Mouse (Mus musculus): ENCODE results near the gene Abhd12b. TPM values are rescaled to one million over a fixed set of nuclear protein-coding genes. Genes with fewer than 3 reads are reported as not detected.
"Not testable (repeated sequence)": the region's sequence is repeated elsewhere in the genome, so short reads cannot be mapped to it uniquely, and the experiment has no call there.

The Abhd12b gene
- polyA plus RNA-seq, 1 experiment from 2014 or later, result not detected

DNA sequence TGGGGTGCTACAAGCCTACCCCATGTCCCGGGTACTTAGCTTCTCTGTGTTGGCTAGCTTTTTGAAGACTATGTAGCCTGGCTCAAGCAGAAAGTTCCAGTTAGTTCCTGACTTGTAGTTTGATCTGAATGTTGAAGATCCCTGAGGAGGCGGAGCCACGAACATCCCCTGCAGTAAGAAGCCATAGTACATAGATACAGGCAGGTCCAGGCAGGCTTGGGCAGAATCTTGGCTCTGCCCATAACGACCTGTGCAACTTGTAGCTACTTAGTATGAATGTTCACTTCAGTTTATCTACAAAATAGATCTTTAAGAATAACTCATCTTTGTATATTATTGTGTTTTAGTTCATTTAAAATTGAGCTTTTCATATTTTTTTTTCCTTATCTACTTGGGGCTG lies 14.0 kb downstream of the Abhd12b start:
- WGBS, result 83% methylated on average over 4 of the region's 4 CpGs
- Histone ChIP-seq H3K27me3 (ENCODE audit: control insufficient read depth, insufficient read depth, low read length) (no peaks in the 10 kb centered on the region), H3K27ac (ENCODE audit: low read depth, low read length) (no peak overlapping the region), H3K9me3 (ENCODE audit: control insufficient read depth, low read length) (no peaks in the 10 kb centered on the region), H3K4me1 (ENCODE audit: control insufficient read depth, insufficient read depth, low read length) (no peaks in the 10 kb centered on the region), H3K4me2 (replicated peaks; ENCODE audit: low read depth, low read length) (no peak overlapping the region), H3K36me3 (ENCODE audit: control insufficient read depth, insufficient read depth, low read length) (no peaks in the 10 kb centered on the region), H3K4me3 (ENCODE audit: low read length) (no peak overlapping the region), H3K9ac (ENCODE audit: low read depth, low read length) (no peak overlapping the region)
- ATAC-seq (ENCODE audit: low FRiP score, low TSS enrichment), result no peak

DNA sequence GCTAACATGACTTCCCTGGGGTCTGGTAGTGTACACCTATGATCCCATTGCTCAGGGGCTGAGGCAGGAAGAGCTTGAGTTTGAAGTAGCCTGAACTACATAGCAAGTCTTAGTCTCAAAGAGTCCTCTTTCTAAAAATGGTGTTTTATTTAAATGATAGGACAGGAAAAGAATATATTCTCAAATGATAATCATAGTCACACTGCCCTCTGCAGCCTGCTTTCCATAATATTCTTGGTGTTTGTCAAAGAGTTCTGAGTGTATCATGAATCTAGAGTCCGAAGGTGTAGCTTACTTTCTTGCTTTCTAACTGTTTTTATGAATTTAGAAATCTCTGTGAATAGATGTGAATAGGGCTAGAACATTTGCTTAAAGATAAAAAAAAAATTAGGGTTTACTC lies 16.0 kb downstream of the Abhd12b start:
- no peaks in the 10 kb centered on the region for H3K36me3 ChIP-seq (ENCODE audit: control insufficient read depth, insufficient read depth, low read length)
- no peak for ATAC-seq (ENCODE audit: low FRiP score, low TSS enrichment)
- WGBS, result 85% methylated on average over 1 of the region's 1 CpGs
- no peak overlapping the region for H3K27ac ChIP-seq (ENCODE audit: low read depth, low read length)
- H3K4me2 ChIP-seq (replicated peaks; ENCODE audit: low read depth, low read length), result no peak overlapping the region
- no peaks in the 10 kb centered on the region for H3K4me1 ChIP-seq (ENCODE audit: control insufficient read depth, insufficient read depth, low read length)
- no peaks in the 10 kb centered on the region for H3K9me3 ChIP-seq (ENCODE audit: control insufficient read depth, low read length)
- no peak overlapping the region for H3K9ac ChIP-seq (ENCODE audit: low read depth, low read length)
- H3K4me3 ChIP-seq (ENCODE audit: low read length), result no peak overlapping the region
- H3K27me3 ChIP-seq (ENCODE audit: control insufficient read depth, insufficient read depth, low read length), result no peaks in the 10 kb centered on the region

DNA sequence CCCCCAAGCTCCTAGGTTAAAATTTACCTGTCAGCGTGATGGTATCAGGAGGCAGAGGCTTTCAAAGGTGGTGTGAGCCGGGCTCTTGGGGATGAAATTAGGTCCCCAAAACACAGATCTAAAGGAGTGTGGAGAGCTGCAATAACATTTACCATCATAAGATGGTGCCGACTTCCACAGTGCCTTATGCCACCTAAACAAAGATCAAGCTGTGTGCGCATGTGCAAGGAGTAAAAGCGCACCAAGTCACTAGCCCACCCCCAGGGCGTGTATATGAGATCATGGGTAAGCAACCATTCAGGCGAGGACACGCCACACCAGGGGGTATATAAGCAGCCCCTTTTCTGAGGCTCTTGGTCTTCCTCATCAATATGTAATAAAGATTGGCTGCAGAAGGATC lies 29.6 kb downstream of the Abhd12b start:
- H3K4me1 ChIP-seq (ENCODE audit: control insufficient read depth, insufficient read depth, low read length); H3K4me2 ChIP-seq (replicated peaks; ENCODE audit: low read depth, low read length); H3K27ac ChIP-seq (ENCODE audit: low read depth, low read length); H3K27me3 ChIP-seq (ENCODE audit: control insufficient read depth, insufficient read depth, low read length); ATAC-seq (ENCODE audit: low FRiP score, low TSS enrichment); H3K36me3 ChIP-seq (ENCODE audit: control insufficient read depth, insufficient read depth, low read length); H3K4me3 ChIP-seq (ENCODE audit: low read length); H3K9me3 ChIP-seq (ENCODE audit: control insufficient read depth, low read length); H3K9ac ChIP-seq (ENCODE audit: low read depth, low read length): not testable (repeated sequence)
- 94% methylated on average over 8 of the region's 8 CpGs for WGBS

DNA sequence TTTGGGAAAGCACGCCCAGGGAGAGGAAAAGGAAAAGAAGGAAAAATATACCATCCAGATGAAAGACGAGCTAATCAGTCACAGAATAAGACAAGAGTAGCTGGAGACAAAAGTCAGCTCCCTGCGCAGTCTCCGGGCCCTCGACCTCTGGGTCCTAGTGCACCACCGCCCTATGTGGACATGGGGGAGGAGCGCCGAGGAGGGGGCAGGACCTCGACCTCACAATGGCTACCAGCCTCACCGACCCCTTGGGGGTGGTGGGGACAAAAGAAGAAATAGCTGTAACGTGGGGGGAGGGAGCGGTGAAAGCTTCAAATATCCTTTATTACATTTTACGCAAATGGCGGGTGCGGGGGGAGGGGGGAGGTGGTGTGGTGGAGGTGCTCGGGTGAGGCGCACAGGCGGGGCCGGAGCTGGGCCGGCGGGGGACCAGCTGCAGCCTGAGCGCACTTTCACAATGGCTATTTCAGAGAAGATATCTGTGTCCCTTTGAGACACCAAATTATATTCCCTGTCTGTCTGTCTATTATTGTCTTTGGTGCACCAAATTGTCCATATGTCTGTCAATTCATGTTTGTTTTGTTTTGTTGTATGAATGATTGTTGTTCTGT lies 30.3 kb downstream of the Abhd12b start:
- H3K27me3 ChIP-seq (ENCODE audit: control insufficient read depth, insufficient read depth, low read length), result no peaks in the 10 kb centered on the region
- 86% methylated on average over 22 of the region's 22 CpGs for WGBS
- H3K4me2 ChIP-seq (replicated peaks; ENCODE audit: low read depth, low read length), result no peak overlapping the region
- H3K36me3 ChIP-seq (ENCODE audit: control insufficient read depth, insufficient read depth, low read length), result no peaks in the 10 kb centered on the region
- peaks cover 8% of the 10 kb centered on the region for H3K9me3 ChIP-seq (ENCODE audit: control insufficient read depth, low read length)
- no peak overlapping the region for H3K27ac ChIP-seq (ENCODE audit: low read depth, low read length)
- no peak overlapping the region for H3K9ac ChIP-seq (ENCODE audit: low read depth, low read length)
- no peak for ATAC-seq (ENCODE audit: low FRiP score, low TSS enrichment)
- no peak overlapping the region for H3K4me3 ChIP-seq (ENCODE audit: low read length)
- no peaks in the 10 kb centered on the region for H3K4me1 ChIP-seq (ENCODE audit: control insufficient read depth, insufficient read depth, low read length)

DNA sequence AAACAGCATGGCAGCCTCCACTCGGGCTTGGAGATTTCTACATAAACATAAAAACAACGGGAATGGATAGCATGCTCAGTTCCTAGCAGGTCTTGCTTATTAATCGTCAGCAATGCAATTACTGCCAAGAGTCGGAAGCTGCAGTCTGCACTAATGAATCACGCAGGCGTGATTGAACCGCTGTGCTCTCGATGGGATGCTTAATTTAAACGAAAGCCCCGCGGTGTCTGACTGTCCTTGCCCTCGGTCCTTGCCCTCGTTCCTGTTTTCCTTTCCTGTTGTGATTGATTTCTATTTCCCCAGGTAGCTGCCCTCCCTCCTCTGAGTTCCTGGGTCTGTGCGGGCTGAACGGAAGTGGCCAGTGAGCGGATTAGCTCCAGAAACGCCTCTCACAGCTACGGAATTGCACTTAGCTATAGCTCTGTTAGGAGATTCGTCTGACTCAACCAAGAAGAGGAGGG lies 38.4 kb downstream of the Abhd12b start:
- H3K4me3 ChIP-seq (ENCODE audit: low read length), result peak overlapping the region; percentile 38
- ATAC-seq (ENCODE audit: low FRiP score, low TSS enrichment), result no peak
- no peaks in the 10 kb centered on the region for H3K9me3 ChIP-seq (ENCODE audit: control insufficient read depth, low read length)
- WGBS, result 18% methylated on average over 19 of the region's 19 CpGs
- peaks cover 5% of the 10 kb centered on the region; the same call in 1 of the 2 replicates for H3K4me1 ChIP-seq (ENCODE audit: control insufficient read depth, insufficient read depth, low read length)
- H3K27ac ChIP-seq (ENCODE audit: low read depth, low read length), result no peak overlapping the region
- peak overlapping the region; percentile 47 for H3K4me2 ChIP-seq (replicated peaks; ENCODE audit: low read depth, low read length)
- peaks cover under 1% of the 10 kb centered on the region; the same call in 1 of the 2 replicates for H3K36me3 ChIP-seq (ENCODE audit: control insufficient read depth, insufficient read depth, low read length)
- 0 out of 2 replicates have a peak overlapping the region, but pooled peaks have one; percentile 7 for H3K9ac ChIP-seq (ENCODE audit: low read depth, low read length)
- H3K27me3 ChIP-seq (ENCODE audit: control insufficient read depth, insufficient read depth, low read length), result no peaks in the 10 kb centered on the region

DNA sequence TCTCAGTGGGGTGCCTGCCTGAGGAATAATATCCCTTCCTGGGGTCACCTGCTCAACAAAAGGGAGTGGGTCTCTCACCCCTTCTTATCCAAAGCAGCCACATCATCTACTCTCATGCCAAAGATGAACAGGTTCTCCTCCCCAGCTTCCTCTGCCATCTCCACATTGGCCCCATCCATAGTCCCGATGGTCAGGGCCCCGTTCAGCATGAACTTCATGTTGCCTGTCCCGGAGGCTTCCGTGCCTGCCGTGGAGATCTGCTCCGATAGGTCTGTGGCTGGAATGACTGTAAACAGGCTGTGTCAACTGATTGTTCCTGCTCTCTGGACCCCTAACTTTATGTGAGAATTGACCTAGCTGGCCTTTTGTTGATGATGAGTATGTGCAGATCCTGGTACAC lies 41.5 kb downstream of the Abhd12b start:
- peaks cover 4% of the 10 kb centered on the region; the same call in 1 of the 2 replicates for H3K36me3 ChIP-seq (ENCODE audit: control insufficient read depth, insufficient read depth, low read length)

DNA sequence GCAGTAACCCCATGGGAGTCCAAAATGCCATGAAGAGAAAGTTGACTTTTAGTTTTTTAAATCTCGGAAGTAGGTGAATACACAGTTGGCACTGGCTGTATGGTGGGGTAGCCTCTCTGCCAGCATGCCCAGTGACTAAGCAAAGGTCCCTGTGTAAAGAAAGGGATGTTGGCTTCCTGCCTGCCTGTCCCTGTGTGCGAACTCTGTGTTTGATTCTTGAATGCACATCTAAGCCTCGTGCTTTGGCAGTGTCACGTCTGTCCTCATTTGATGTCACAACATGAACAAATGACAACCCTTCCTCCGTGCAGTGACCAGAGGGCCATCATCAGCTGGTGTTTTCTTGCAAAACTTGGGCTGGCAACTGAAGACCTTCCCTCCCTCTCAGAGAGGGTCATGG lies 42.4 kb downstream of the Abhd12b start:
- Histone ChIP-seq H3K27me3 (ENCODE audit: control insufficient read depth, insufficient read depth, low read length) (no peaks in the 10 kb centered on the region), H3K9me3 (ENCODE audit: control insufficient read depth, low read length) (no peaks in the 10 kb centered on the region)
- WGBS, result 91% methylated on average over 5 of the region's 5 CpGs

More for the DNA sequence above, 41.5 kb downstream of the Abhd12b start:
- Histone ChIP-seq H3K4me3 (ENCODE audit: low read length) (no peak overlapping the region), H3K4me2 (replicated peaks; ENCODE audit: low read depth, low read length) (no peak overlapping the region), H3K27ac (ENCODE audit: low read depth, low read length) (no peak overlapping the region), H3K27me3 (ENCODE audit: control insufficient read depth, insufficient read depth, low read length) (no peaks in the 10 kb centered on the region), H3K9me3 (ENCODE audit: control insufficient read depth, low read length) (no peaks in the 10 kb centered on the region), H3K4me1 (ENCODE audit: control insufficient read depth, insufficient read depth, low read length) (peaks cover 5% of the 10 kb centered on the region; the same call in 1 of the 2 replicates), H3K9ac (ENCODE audit: low read depth, low read length) (no peak overlapping the region)
- 96% methylated on average over 6 of the region's 6 CpGs for WGBS
- no peak for ATAC-seq (ENCODE audit: low FRiP score, low TSS enrichment)

DNA sequence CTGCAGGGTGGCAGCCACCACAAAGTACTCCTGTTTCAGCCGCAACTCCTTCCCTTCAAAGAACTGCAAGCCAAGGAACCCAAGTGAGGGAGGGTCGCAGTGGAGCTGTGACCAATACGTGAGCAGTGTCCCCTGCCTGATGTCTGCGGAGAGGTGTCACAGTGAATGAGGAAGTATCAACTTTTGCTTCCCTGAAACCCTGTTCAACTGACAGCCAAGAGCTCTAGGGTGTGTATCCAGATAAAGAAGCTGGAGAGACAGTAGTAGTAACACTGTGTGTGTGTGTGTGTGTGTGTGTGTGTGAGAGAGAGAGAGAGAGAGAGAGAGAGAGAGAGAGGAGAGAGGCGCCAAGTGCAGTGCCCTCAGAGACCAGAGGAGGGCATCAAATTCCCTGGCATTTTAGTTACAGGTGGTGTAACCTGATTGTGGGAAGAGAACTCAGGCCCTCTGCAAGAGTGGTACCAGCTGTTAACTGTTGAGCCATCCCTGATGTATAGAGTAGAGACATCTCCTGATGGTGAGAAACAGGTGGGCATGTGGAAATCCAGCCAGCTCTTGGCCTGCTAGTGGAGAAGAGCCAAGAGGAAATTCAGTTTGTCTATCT lies 48.1 kb downstream of the Abhd12b start:
- no peaks in the 10 kb centered on the region for H3K27me3 ChIP-seq (ENCODE audit: control insufficient read depth, insufficient read depth, low read length)
- H3K9ac ChIP-seq (ENCODE audit: low read depth, low read length), result no peak overlapping the region
- 77% methylated on average over 5 of the region's 5 CpGs for WGBS
- no peaks in the 10 kb centered on the region for H3K9me3 ChIP-seq (ENCODE audit: control insufficient read depth, low read length)
- no peak overlapping the region for H3K27ac ChIP-seq (ENCODE audit: low read depth, low read length)
- H3K4me3 ChIP-seq (ENCODE audit: low read length), result no peak overlapping the region
- peaks cover 4% of the 10 kb centered on the region; the same call in 1 of the 2 replicates for H3K36me3 ChIP-seq (ENCODE audit: control insufficient read depth, insufficient read depth, low read length)
- ATAC-seq (ENCODE audit: low FRiP score, low TSS enrichment), result no peak
- no peak overlapping the region for H3K4me2 ChIP-seq (replicated peaks; ENCODE audit: low read depth, low read length)
- H3K4me1 ChIP-seq (ENCODE audit: control insufficient read depth, insufficient read depth, low read length), result no peaks in the 10 kb centered on the region

More for the DNA sequence above, 42.4 kb downstream of the Abhd12b start:
- no peak overlapping the region for H3K4me3 ChIP-seq (ENCODE audit: low read length)
- no peak overlapping the region for H3K4me2 ChIP-seq (replicated peaks; ENCODE audit: low read depth, low read length)
- no peak for ATAC-seq (ENCODE audit: low FRiP score, low TSS enrichment)
- H3K27ac ChIP-seq (ENCODE audit: low read depth, low read length), result no peak overlapping the region
- no peak overlapping the region for H3K9ac ChIP-seq (ENCODE audit: low read depth, low read length)
- peaks cover 5% of the 10 kb centered on the region; the same call in 1 of the 2 replicates for H3K4me1 ChIP-seq (ENCODE audit: control insufficient read depth, insufficient read depth, low read length)
- H3K36me3 ChIP-seq (ENCODE audit: control insufficient read depth, insufficient read depth, low read length), result peaks cover 4% of the 10 kb centered on the region; the same call in 1 of the 2 replicates

DNA sequence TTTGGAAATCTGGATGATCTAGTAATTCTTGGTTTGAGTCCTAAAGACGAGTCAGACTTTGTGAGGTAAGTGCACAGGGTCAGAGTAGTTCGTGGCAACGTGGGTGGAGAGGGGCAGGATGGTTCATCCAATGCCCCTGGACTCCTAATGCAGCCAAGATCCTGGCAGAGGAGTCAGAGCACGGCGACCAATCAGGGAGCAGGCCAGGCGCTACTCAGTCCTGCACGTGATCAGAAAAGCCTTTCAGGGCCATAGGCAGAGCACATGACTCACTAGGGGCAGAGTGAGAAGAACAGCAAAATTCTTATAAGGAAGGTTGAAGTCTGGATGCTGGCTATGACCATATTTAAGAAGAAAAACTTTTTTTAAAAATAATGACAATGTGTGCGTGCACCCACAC lies 50.5 kb downstream of the Abhd12b start:
- Histone ChIP-seq H3K9me3 (ENCODE audit: control insufficient read depth, low read length) (no peaks in the 10 kb centered on the region), H3K9ac (ENCODE audit: low read depth, low read length) (no peak overlapping the region), H3K4me1 (ENCODE audit: control insufficient read depth, insufficient read depth, low read length) (no peaks in the 10 kb centered on the region), H3K27me3 (ENCODE audit: control insufficient read depth, insufficient read depth, low read length) (no peaks in the 10 kb centered on the region), H3K4me2 (replicated peaks; ENCODE audit: low read depth, low read length) (no peak overlapping the region), H3K36me3 (ENCODE audit: control insufficient read depth, insufficient read depth, low read length) (no peaks in the 10 kb centered on the region), H3K4me3 (ENCODE audit: low read length) (no peak overlapping the region), H3K27ac (ENCODE audit: low read depth, low read length) (no peak overlapping the region)
- ATAC-seq (ENCODE audit: low FRiP score, low TSS enrichment), result no peak
- 85% methylated on average over 8 of the region's 8 CpGs for WGBS
